Mouse (Mus musculus): ENCODE results near the gene 2310011J03Rik.

The 2310011J03Rik gene

DNA sequence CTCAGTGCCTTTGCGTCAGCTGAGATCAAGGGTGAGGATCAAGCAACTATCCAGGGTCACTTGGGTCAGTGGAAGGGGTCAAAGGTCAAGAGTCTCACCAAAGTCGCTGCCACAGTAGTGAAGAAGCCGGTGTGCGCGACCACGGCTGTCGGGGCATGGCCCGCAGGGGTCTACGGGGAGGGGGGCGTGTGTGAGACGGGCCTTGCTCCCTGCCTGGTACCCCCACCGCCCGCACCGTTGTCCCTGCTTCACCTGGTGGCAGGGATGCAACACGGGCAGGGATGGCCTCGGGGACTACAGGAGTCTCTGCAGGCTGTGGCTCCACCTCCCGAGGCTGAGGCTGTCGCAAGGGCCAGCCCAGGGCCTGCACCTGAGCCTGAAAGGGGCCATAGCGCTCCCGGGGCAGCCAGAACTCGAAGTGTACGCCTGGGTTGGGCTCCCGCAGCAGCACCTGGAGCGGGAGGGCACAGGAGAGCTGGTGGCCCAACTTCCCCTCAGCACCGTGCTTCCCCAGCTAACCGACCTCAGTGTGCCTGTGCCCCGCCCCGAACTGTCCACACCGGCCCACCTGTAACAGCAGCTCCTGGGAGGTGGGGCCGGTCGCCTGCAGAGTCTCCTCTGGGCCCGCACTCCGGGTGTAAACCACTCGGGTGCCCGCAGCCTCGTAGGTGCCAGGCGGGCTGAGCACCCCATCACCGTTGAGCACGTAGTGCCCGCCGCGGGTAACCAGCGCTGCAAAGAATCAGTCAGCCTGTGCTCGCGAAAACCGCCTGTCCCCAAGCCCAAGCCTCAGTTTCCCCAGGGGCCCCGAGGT lies 21.4 kb upstream of the 2310011J03Rik start:
- no peak for DNase-seq (ENCODE audit: low spot score)

GRCm38 (mm10) chr10:80341026-80341425 lies 20.7 kb upstream of the 2310011J03Rik start:
- no peak for DNase-seq (ENCODE audit: low spot score)

DNA sequence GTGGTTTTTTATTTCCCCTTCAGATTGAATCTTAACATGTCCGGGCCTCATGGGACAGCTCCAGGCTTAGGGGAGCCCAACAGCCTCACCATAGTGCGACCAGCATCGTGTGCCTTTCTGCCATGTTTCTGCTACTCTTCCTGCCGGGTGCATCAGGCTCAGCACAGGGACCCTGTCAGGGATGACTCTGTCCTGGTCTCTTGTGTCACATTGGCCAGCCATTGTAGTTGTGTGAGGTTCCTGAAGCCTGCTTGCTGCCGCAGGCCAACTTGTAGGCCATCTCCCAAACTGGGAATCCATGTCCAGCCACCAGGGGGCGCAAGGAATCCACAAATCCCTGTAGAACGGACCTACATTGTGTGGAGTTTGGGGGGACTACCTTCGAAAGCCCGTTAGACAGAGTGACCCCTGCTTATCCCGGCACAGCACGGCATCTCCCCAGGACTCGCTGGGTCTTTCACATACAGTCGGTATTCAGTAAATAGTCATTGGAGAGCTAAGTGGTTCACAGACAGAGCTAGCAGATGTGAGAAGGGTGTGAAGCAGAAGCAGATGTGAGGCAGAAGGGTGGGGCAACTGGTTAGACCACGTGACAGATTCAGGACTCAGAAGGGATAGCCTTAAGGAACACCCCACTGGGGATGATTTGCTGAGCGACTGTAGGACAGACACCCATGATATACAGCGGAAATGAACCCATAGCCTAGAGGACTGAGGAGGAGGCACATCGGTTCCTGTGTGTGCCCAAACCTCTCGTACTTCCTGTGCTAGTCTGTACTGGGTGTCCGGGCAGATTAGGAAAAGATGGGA lies 19.8 kb upstream of the 2310011J03Rik start:
- peak; percentile 64 for DNase-seq (ENCODE audit: low spot score)

GRCm38 (mm10) chr10:80336263-80336662 lies 15.9 kb upstream of the 2310011J03Rik start:
- no peak for DNase-seq (ENCODE audit: low spot score)

GRCm38 (mm10) chr10:80332525-80332989 lies 12.2 kb upstream of the 2310011J03Rik start:
- no peak for DNase-seq (ENCODE audit: low spot score)

DNA sequence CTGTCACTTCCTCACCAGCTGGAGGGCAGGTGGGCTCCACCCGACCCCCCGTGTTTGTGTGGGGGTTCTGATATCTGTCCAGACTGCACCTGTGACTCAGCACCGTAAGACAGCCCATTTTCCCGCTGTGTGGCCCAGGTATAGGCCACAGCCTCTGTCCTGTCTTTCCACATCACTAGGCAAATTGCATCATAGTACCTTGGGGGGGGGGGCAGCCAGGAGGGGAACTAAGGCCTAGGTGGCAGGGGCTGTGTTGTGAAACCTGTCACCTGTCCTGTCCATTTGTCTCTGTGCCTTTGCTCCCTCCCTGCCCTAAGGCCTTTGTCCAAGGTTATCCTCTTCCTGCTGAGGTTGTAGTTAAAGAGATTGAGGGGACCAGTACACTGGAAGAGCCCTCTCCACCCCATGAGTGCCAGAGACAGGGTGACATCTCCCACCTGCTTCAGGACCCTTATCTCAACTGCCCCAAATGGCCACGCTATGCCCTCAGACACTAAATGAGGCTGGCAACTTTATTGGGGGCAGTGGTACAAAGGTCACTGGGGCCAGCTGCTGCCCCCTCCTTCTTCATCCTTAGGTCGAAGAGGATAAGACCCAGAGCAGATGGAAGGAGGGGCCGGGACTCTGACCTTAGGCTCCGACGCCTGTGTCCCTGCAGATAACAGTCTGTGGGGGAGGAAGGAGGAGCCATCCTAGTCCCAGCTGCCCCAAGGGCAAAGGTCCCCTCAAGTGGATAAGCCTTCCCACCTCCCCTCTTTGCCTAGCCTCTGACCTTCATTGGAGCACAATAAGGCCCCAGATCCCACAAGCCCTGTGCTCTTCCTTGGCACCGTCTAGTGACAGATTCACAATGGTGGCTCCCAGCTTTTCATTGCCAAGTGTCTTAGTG lies 11.5 kb upstream of the 2310011J03Rik start:
- no peak for DNase-seq (ENCODE audit: low spot score)

DNA sequence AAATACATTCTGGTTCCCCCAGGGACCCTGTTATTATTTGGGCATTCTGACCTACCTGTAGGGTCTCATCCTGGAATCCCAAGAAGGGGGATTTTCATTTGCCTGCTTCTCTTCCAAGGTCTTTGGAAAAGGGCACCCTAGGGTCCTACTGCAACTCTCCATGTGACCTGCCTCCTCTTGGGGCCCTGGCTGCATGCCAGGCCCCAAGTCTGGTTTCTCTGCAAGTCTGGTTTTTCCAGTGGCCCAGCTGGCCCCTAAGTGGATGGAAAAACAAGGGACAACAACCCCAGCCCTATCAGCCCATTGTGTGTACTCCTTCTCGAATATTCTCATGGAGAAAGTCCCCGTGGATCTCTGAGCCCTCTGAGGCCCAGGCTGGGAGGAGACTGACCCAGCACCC lies 10.6 kb upstream of the 2310011J03Rik start:
- DNase-seq (ENCODE audit: low spot score) = no peak

- DNase-seq (ENCODE audit: low spot score) = no peak
Observed at GRCm38 (mm10) chr10:80330084-80330483, 9.7 kb upstream of the 2310011J03Rik start.

DNA sequence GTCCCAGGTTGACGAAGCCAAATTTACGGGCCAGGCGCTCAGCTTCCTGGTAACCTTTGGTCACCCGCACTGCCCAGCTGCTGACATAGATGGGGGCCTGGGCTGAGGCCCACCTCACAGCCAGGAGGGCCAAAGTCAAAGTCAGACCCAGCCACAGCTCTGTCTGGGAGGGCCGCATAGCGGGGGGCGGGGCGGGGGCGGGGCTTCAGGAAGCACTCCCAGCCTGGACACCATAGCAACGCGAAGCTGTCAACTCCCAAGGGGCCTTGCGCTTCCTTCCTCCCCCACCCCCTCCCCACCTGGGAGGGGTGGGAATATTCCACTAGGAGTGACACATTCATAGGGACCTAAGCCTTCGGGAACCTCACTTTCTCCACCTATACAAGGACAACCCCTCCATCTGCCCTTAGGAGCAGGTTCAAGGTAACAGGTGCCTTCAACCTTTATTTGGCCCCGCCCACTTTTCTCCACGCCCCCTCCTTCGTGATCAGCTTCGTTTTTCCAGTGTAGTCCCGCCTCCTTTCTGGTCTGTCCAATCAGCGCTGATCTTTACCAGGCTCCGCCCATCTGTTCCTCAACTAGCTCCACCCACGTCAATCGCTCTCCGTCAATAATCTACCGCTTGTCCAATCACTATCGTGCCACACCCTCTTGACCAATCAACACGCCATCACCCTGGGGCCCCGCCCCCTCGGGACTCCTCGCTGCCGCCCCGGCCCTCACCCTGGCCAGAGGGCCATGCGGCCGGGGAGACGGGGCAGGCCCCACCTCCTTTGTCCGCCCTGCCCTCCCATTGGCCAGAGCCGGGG lies 9.1 kb upstream of the 2310011J03Rik start, which contains the start of the genes Pcsk4 and Reep6:
Gene Pcsk4, minus strand, starts transcription at position 226 of the 809 bp plus-strand sequence.
Gene Reep6, plus strand, starts transcription at position 681 of the 809 bp plus-strand sequence.
- peak; percentile 91 for DNase-seq (ENCODE audit: low spot score)

DNA sequence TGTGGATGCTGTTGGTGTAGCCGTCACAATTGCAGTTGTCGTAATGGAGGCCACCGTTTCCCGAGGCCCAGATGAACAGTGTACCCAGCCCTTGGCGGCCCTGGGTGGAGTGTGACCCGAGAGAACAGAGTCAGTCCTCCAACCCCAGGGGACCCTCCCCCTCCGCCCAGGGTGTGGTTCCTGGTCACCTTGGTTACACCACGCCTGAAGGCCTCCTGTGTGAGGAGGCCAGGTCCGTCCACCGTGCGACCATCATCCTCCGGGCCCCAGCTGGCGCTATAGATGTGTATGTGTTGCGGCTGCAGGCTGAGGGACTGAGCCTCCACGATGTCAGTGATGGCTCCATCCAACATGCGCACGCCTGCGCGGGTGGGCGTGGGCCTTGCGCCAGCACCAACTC lies 4.7 kb upstream of the 2310011J03Rik start:
- no peak for DNase-seq (ENCODE audit: low spot score)

- no peak for DNase-seq (ENCODE audit: low spot score)
Observed at GRCm38 (mm10) chr10:80324120-80325037, 4.0 kb upstream of the 2310011J03Rik start.

DNA sequence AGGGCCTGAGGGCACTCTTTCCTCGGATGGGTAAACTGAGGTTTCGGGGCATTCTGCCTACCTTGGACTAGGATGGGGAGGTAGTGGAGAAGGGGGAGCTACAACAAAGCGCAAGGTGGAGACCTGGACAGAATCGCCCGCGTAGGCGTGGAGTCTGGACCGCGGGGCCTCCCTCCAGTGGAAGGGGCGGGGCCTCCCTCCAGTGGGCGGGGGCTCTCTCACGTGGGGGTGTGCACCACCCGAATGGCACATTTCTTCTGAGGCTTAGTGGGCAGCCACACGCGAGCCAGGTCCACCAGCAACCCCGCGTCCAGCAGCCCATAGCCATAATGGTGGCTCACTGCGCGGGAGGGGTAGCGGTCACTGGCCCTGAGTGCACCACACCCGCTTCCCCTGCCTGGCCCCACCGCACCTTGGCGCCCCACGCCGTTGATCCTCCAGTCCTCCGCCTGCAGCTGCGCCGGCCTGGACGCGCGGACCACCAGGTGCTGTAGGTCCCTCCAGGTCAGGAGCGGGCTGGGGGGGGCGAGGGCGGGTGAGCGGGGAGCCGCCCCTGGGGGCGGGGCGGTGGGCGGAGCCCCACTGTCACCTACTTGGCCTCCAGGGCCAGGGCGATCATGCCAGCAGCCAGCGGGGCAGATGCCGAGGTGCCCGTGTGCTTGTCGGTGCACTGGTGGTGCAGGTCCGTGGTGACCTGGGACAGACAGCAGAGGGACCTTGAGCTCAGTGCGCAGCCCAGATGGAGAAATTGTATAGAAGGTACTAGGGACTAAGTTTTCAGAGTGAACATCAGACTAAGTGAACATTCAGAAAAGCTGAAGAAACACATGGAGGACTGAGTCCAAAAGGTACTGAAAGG lies 3.2 kb upstream of the 2310011J03Rik start:
- DNase-seq (ENCODE audit: low spot score) = no peak

DNA sequence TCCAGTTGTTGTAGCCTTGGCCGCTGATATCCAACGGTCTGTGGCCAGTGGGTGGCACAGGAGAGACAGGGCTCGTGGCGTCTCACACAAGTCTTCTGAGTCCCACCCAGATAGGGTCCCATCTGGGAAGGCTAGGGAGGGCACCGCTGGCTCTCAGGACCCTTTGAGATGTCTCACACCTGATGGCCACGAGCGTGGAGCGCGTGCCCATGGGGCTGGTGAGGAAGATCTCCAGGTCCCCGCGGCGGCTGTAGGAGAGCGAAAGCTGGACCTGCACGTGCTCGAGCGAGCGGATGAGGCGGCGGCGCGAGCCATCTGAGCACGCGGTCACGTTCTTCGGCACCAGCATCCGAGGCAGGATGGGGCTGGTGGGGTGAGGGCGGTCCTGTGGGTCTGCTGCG lies 2.5 kb upstream of the 2310011J03Rik start:
- DNase-seq (ENCODE audit: low spot score) = no peak

DNA sequence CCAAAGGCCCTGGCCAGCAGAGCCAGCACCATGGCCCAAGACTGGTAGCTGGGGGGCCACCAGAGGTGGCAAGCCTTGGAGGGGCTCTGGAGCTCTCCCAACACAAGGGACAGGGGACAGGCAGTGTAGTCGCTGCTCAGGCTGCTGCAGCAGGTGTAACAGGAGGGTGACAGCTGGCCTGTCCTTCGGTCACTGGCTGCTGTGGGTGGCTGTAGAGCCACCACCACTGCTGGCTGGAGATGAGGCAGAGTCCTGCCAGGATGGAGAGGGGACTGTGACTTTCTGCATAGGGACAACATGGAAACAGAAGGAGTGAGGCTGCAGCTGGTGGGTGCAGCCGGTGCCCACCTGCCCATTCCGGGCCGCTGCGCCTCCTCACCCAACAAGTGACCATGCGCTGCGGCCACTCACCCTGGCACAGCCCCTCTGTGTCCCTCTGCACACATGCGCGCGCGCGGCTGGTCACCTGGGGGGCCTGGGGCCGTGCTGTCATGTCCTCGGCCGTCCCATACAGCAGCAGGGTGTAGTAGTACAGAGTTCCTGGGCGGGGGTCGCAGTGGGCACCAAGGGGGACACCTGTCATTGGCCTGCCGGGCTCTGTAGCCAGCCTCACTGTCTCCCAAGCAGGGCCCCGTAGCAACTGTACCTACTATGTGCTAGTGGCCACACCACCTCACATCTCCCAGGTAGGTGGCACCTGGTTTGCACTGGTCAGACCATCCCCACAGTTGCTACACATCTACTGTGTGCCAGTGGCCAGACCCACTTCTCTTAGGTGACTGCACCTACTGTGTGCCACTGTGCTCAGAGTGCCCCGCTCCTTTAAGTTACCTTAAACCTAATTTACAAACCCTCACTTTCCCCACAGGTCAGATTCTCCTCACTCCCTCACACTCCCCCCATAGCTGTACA lies 1.6 kb upstream of the 2310011J03Rik start:
- no peak for DNase-seq (ENCODE audit: low spot score)

DNA sequence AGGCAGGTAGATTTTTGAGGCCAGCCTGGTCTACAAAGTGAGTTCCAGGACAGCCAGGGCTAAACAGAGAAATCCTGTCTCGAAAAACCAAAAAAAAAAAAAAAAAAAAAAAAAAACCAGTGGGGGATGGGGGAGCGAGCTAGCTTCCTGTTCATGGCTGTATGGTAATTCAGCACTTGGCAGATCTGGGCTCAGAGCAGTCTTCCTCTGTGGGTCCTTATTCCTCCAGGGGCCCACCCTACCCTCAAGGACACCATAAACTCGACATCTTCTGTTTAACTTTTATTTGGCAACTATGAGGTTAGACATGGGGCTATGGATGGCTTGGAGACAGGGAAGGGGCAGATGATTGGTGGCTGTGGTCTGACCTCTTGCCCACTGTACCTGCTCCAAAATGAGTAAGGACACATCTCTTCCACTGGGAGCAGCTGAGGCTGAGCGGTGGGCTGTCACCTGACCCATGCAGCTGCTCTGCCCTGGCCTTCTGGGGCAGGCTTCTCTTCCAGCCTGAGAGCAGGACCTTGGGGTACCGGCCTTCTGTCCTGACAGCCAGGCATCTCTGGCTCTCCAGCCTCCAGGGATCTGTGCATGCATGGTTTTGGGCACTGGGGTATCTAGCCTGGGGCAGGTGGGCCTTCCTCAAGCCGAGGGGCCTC lies 805 bp upstream of the 2310011J03Rik start:
- DNase-seq (ENCODE audit: low spot score) = no peak

GRCm38 (mm10) chr10:80317011-80317410 lies 3.3 kb downstream of the 2310011J03Rik start:
- DNase-seq (ENCODE audit: low spot score) = no peak

- DNase-seq (ENCODE audit: low spot score) = no peak
Observed at GRCm38 (mm10) chr10:80316359-80316781, 4.0 kb downstream of the 2310011J03Rik start.

All from urinary bladder, postnatal 10 days (tissue).